Mouse (Mus musculus) cerebellum, adult 9-11 months (tissue): ENCODE data around the gene Ccdc137.
A peak's percentile ranks its signal among the peaks of the same experiment; 100 is the strongest.

Source experiments
- DNase-seq: peaks from one replicate; pipeline ENCODE4 v3.0.0; 2022

Gene Ccdc137

GRCm38 (mm10) chr11:120500357-120500756, 42.4 kb downstream of the Ccdc137 start:
- DNase-seq = no peak

DNA sequence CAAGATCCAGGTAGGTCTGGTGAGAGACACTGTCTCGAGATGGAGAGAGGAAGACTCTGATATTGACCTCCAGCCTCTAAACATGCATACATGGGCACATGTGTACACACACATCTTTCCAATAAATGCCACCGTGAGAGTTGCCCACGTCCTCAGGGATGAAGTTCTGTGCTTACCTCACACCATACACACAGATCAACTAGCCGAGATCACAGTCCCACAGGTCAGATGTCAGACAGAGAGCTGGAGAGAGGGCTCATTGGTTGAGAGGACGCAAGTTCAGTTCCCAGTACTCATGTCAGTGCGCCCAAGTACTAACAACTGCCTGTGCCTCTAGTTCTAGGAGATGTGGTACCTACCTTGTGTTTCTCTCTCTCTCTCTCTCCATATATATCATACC, 43.1 kb downstream of the Ccdc137 start:
- no peak for DNase-seq

DNA sequence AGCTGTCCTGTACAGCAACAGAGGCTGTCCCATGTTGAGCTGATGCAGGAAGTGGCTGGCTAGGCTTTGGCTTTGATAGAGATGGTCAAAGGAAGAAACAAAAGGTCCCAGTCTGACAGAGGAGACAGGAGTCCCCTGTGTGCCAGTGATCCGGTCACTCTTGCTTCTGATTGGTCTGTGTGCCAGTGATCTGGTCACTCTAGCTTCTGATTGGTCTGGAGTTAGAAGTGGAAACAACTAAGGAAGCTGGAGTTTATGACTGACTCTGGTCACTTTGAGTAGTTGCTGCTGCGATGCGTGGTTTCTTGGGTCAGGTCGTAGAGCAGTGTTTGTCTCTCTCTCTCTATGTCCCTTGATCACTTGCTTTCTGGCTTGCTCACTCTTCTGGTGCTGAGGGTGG, 43.8 kb downstream of the Ccdc137 start:
- DNase-seq = no peak

GRCm38 (mm10) chr11:120505661-120506060, 47.7 kb downstream of the Ccdc137 start:
- DNase-seq = no peak

DNA sequence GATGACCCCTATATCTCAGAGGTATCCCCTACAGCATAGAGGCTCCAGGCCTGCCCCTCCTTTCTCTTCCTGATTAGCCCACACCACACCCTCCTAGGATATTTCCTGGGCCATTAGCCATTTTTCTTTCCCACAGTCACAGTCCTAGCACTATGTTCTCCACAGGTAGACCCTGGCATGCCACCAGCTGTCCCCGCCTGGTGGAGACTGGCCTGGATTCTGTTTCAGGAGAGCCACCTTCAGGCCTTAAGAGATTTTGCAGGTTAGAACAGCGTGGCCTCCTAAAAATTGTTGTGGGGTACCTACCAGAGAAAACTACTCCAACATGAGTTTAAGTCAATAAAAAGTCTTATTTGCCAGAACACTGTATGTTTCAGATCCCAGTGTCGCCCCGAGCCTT, 49.0 kb downstream of the Ccdc137 start:
- DNase-seq = no peak

DNA sequence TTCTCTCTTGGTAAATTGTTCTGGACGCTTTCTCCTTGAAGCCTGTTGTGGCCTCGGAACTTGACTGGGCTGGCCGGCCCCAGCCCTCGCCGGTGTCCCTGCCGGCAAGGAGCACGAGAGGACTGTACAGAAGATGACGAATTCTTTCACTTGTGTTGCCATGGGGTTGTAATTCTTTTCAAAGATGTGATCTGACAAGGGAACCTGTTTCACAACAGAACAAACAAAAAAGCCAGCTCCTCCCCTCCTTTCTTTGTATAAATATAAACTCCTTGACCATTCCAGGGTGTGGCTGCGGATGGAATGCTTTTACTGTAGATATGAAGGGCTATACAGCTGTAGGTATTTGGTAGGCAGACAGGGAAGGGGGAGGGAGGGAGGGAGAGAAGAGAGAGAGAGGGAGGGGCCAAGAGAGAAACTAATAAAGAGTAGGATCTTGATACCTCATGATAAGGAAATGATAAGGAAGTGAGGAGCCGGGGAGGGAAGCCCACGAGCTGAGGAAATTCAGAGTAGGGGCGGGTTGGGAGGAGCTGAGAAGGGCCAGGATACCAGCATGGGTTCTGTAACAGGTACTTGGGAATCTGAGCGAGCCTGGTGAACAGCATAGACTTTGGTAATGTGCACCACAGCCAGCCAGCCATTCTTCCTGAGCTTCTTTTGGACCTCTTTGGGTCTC, 49.8 kb downstream of the Ccdc137 start:
- DNase-seq = no peak

DNA sequence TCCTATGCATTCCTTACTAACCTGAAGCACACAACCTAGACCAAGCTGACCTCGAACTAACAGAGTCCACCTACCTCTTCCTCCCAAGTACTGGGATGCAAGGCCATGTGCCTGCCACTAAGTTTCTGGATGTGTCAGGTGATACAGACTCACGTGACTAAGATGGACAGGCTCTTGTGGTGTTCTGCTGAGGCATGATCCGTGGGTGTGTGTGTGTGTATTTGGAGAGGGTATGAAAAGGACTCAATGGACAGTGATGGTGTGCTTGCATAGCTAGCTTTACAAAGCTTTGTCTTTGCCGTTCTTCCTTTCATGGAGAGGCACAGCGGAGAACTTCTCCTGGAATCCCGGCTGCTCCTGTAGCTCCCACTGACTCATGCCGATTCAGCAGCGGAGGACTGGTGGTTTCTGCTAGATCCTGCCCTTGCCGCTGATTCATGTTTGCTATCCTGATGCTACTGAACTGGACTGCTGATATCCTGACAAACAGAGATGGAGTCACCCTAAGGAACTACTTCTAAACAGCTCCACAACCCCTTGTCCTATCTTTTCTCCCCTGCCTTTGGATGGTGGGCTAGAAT, 50.5 kb downstream of the Ccdc137 start:
- DNase-seq = no peak

- no peak for DNase-seq
Observed at GRCm38 (mm10) chr11:120509940-120510339, 52.0 kb downstream of the Ccdc137 start.

GRCm38 (mm10) chr11:120510375-120511030, 52.6 kb downstream of the Ccdc137 start:
- no peak for DNase-seq

DNA sequence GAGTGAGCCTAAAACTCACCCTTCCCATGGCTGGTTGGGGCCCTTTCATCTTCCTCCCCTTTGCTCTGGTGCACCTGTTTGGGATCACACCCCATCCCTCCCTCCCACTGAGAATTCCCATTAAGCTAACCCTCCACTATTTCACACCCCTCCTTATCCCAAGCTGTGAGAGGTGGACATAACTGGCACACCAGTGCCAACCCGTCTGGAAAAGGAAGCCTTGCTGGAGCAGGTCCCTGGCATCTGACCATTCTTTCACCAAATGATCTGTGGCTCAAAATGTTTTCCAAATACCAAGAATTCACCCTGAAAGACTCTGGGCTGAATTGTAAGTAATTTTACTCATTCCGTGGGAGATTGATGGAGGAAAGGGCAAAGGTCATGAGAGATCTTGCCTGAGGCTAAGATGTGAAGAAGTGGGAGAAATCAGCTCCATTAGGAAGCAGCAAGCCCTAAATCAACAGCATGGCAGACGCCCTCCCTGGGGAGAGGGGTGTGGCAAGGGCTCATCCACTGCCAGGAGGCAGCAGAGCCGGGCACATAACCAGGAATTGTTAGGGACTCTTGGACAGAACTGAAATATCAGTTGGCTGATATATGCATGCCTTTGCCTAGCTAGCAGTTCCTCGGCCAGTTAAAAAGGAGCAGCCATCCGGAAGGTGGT, 55.0 kb downstream of the Ccdc137 start:
- DNase-seq = peak; percentile 76
